Mouse (Mus musculus) C2C12 (cell line): ENCODE results near the gene Gm13697. TPM values are rescaled to one million over a fixed set of nuclear protein-coding genes. Genes with fewer than 3 reads are reported as not detected.

Source experiments
- H3K27me3 ChIP-seq: one replicate; pipeline ENCODE4 v1.6.1; 2011; ENCODE audit not compliant: control insufficient read depth, insufficient read depth, insufficient read length
- H3K36me3 ChIP-seq: one replicate; pipeline ENCODE4 v1.6.1; 2011; ENCODE audit not compliant: control insufficient read depth, insufficient read depth
- H3K4me3 ChIP-seq: one replicate; pipeline ENCODE4 v1.5.1; 2011; ENCODE audit warnings: mild to moderate bottlenecking, control low read depth; ENCODE audit not compliant: poor library complexity, insufficient read depth, severe bottlenecking
- H3K79me2 ChIP-seq: one replicate; pipeline ENCODE4 v1.6.1; 2011; ENCODE audit not compliant: control insufficient read depth, insufficient read depth
- H3K79me3 ChIP-seq: one replicate; pipeline ENCODE4 v1.6.1; 2011; ENCODE audit warnings: low read depth, control low read depth
- H3ac ChIP-seq: one replicate; pipeline ENCODE3; 2011; ENCODE audit warnings: low read depth; ENCODE audit not compliant: control insufficient read depth, insufficient read length
- CEBPB ChIP-seq: IDR thresholded peaks from one replicate; pipeline ENCODE4 v1.6.1; 2011; ENCODE audit warnings: low read depth, mild to moderate bottlenecking, control low read depth, moderate library complexity
- CTCF ChIP-seq: IDR thresholded peaks from one replicate; pipeline ENCODE4 v1.5.1; 2011; ENCODE audit not compliant: control insufficient read depth, insufficient read depth, insufficient read length
- FOSL1 ChIP-seq: IDR thresholded peaks from one replicate; pipeline ENCODE4 v1.8.0; 2011; ENCODE audit warnings: mild to moderate bottlenecking, low read length; ENCODE audit not compliant: poor library complexity, insufficient read depth, severe bottlenecking
- MAX ChIP-seq: IDR thresholded peaks from one replicate; pipeline ENCODE4 v1.6.1; 2011; ENCODE audit warnings: mild to moderate bottlenecking, control low read depth
- MYOD1 ChIP-seq: IDR thresholded peaks from one replicate; pipeline ENCODE4 v1.6.1; 2011; ENCODE audit warnings: low read depth; ENCODE audit not compliant: control insufficient read depth, insufficient read length
- MYOG ChIP-seq: IDR thresholded peaks from one replicate; pipeline ENCODE4 v1.6.1; 2011; ENCODE audit not compliant: control insufficient read depth, insufficient read length; ENCODE audit errors: extremely low read depth
- USF1 ChIP-seq: IDR thresholded peaks from one replicate; pipeline ENCODE4 v1.6.1; 2011; ENCODE audit warnings: low read depth, mild to moderate bottlenecking, control low read depth, moderate library complexity
- polyA plus RNA-seq: library from polyadenylated mRNA; unstranded; fragments of >200 nt; fragmentation: generic; extraction: Trizol; gene quantifications from one replicate; pipeline ENCODE4 v1.2.1, GENCODE M21; 2012; ENCODE audit warnings: missing spikeins

Gene Gm13697
- polyA plus RNA-seq, 1 experiment: not detected

GRCm38 (mm10) chr2:84035997-84036396, 51.5 kb downstream of the Gm13697 start:
- Histone ChIP-seq H3K79me2 (no peaks in the 10 kb centered on the region), H3ac (no peak overlapping the region), H3K27me3 (no peaks in the 10 kb centered on the region), H3K79me3 (no peaks in the 10 kb centered on the region), H3K36me3 (no peaks in the 10 kb centered on the region), H3K4me3 (no peak overlapping the region)
- TF ChIP-seq USF1: no peak
- no peak for TF ChIP-seq MAX
- no peak for TF ChIP-seq CEBPB
- TF ChIP-seq FOSL1: no peak
- TF ChIP-seq MYOG: no peak
- TF ChIP-seq MYOD1: no peak
- TF ChIP-seq CTCF: no peak

Other genes starting within 250 kb of the Gm13697 start
- gene Fam171b, start 172.1 kb upstream of the Gm13697 start, polyA plus RNA-seq: 1.1 TPM
- not detected for gene Zswim2, start 43.5 kb upstream of the Gm13697 start, polyA plus RNA-seq
- not detected for gene Gm13698, start 29.1 kb upstream of the Gm13697 start, polyA plus RNA-seq
- gene Gm13693, start 23.2 kb upstream of the Gm13697 start, polyA plus RNA-seq: not detected
- not detected for gene Gm13695, start 17.4 kb upstream of the Gm13697 start, polyA plus RNA-seq
- not detected for gene Gm13696, start 11.6 kb upstream of the Gm13697 start, polyA plus RNA-seq
- gene Gm13694, start 5.8 kb upstream of the Gm13697 start, polyA plus RNA-seq: not detected
- gene Gm13691, start 5.8 kb downstream of the Gm13697 start, polyA plus RNA-seq: not detected